Mouse (Mus musculus): ENCODE results near the gene Hist1h2bh.
"Not testable (repeated sequence)": the region's sequence is repeated elsewhere in the genome, so short reads cannot be mapped to it uniquely, and the experiment has no call there.

Hist1h2bh gene

GRCm38 (mm10) chr13:23574546-23575170 is 31.5 kb upstream of the Hist1h2bh start:
- in situ Hi-C loops (cut with MboI) = loop anchor here (25.0 kb wide), 1 partner anchor 113 kb away; the partner anchor contains the start of genes Hist1h1t, Hist1h2ac, Hist1h2bc and Hist1h4c

DNA sequence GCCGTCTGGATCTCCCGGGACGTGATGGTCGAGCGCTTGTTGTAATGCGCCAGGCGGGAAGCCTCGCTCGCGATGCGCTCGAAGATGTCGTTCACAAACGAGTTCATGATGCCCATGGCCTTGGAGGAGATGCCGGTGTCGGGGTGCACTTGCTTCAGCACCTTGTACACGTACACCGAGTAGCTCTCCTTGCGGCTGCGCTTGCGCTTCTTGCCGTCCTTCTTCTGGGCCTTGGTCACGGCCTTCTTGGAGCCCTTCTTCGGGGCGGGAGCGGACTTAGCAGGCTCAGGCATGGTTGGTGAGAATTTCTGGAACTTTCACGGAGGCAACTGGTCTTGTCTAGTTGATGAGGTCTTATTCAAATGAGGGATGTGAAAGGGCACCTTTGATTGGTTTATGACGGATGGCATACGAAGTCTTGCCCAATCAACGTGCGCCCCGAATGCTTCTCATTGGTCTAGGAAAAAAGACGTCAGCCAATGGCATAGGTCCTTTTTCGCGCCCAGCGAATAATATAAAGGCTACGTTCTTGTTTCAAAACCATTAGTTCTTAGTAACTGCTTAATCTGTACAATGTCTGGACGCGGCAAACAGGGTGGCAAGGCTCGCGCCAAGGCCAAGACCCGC is 30.8 kb upstream of the Hist1h2bh start, which contains the start of the genes Hist1h2bf and Hist1h2ad:
Gene Hist1h2bf, minus strand, starts transcription at position 299 of the 627 bp plus-strand sequence.
Gene Hist1h2ad, plus strand, starts transcription at position 484 of the 627 bp plus-strand sequence.
- in situ Hi-C loops (cut with MboI) = not testable (repeated sequence)

DNA sequence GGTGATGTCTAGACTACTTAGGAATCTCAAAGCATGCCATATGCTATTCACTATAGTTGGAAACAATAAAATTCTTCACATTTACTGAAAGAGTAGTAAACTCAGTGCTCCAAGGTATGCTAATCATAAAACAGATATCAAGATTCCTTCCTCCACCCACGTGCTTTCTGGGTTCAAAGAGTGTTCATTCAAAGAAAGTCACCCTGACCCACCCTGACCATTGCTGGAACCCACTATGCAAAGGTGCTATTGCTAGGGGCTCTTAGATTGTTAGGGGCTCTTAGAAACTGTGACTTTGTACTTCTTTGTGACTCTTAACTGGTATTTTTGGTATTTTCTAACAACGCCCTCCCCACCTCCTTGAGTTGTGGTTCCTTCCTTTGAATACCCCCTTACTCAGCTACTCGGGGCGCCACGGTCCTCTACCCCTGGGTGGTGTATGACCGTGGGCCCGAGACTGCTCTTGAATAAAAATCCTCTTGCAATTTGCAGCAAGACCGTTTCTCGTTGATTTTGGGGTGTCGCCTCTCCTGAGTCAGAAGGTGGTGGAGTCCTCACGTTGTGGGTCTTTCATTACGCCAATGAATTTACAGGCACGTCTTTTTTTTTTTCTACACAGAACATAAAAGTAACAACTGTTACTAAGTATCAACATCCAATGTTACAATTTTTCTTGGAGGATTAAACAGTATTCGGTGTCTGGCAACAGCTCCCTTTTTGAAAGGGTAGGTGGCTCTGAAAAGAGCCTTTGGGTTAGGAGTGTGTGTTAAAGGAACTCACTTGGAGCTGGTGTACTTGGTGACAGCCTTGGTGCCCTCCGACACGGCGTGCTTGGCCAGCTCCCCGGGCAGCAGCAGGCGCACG is 30.1 kb upstream of the Hist1h2bh start:
- in situ Hi-C loops (cut with MboI) = not testable (repeated sequence)

DNA sequence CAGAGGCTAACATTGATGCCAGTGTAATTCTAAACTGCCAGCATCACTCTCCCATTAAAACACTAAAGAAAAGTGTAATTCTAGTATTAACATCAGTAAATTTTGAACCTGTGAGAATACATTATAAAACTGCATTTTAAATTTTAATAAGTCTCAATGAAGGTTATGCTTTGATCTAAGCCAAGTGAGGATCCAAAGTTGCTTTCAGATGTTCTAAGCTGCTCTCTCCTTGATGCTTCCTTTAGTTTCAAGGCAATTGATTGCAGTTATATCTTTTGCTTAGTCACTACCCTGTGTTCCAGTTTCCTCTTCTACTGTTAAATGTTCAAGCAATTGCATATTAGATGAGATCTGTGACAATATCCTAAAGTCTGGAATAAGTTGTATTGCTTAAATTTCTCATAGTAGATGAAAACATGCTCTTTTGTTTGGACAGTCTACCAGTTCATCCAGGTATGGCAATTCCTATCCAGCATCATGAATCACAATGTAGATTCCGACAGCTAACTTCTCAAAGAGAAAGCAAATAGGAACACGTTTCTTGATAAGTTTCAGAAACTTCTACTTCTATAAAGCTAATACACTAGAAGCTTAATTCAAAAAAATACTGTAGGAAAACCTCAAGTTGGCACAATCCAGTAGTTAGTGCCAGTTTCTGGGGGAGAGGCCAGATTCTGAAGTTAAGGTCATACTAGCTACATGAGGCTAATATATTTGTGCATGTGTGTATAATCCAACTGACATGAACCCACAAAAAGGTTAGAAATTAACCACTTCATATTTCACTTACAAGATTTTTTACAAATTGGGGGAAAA is 29.2 kb upstream of the Hist1h2bh start:
- in situ Hi-C loops (cut with MboI) = no loop called here

DNA sequence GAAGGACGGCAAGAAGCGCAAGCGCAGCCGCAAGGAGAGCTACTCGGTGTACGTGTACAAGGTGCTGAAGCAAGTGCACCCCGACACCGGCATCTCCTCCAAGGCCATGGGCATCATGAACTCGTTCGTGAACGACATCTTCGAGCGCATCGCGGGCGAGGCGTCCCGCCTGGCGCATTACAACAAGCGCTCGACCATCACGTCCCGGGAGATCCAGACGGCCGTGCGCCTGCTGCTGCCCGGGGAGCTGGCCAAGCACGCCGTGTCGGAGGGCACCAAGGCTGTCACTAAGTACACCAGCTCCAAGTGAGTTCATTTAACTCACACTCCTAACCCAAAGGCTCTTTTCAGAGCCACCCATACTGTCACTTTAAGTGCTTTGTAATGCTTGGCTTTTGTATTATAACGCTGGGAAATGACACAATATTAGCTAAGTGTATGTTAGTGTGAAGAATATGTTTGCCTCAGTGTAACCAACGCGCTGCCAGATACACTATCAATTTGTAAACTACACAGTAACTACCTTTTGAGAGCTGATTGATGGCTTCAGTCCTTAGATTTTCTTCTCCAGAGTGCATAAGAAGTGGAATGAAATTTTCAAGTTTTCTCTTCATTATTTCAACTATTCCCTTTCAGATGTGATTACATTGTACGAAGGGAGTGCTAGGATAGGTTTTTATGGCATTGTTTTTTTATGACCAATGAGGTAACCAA is 28.5 kb upstream of the Hist1h2bh start:
- in situ Hi-C loops (cut with MboI) = not testable (repeated sequence)

DNA sequence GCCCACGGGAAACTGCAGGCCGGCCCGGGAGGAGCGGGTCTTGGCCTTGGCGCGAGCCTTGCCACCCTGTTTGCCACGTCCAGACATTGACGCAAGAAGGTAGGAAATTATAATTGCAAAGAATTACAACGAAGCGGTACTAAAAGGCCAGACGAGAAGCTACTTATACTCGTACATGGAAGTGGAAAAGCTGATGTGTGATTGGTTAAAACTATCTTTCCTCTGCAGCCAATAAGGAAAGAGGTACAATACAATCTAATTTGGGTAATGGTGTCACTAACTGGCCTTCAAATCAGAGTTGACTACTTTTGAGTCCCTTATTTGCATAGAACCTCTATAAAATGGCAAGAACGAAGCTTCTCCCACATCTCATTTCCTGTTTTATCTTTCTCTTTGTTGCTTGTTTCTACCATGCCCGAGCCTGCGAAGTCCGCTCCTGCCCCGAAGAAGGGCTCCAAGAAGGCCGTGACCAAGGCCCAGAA is 27.9 kb upstream of the Hist1h2bh start, which contains the start of the genes Hist1h2ae and Hist1h2bg:
Gene Hist1h2ae, minus strand, starts transcription at position 199 of the 482 bp plus-strand sequence.
Gene Hist1h2bg, plus strand, starts transcription at position 375 of the 482 bp plus-strand sequence.
- in situ Hi-C loops (cut with MboI) = no loop called here

DNA sequence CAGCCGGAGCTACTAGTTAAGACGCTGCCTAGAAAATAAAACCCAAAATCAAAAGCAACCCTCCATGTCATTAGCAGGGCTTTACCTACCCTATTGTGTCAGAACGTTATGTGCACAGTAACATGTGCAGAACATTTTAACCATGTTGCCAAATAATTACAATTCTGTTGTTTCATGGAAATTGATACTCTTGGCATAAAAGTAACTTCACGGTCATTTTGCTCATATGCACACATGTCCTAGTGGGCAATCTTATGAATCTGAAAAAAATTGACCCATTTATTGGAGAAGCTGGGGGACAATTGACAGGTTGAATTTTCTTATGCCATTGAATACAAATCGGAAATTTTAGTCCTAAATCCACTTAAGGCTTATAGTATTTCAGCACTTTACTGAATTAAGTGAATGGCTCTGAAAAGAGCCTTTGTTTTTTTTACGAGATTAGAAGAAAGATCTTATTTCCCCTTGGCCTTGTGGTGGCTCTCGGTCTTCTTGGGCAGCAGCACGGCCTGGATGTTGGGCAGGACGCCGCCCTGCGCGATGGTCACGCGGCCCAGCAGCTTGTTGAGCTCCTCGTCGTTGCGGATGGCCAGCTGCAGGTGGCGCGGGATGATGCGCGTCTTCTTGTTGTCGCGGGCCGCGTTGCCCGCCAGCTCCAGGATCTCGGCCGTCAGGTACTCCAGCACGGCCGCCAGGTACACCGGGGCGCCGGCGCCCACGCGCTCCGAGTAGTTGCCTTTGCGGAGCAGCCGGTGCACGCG is 27.2 kb upstream of the Hist1h2bh start:
- in situ Hi-C loops (cut with MboI) = not testable (repeated sequence)

- in situ Hi-C loops (cut with MboI) = no loop called here
Measured at GRCm38 (mm10) chr13:23564482-23564881, 21.3 kb upstream of the Hist1h2bh start.

GRCm38 (mm10) chr13:23562699-23563462 is 19.7 kb upstream of the Hist1h2bh start:
- in situ Hi-C loops (cut with MboI) = no loop called here

DNA sequence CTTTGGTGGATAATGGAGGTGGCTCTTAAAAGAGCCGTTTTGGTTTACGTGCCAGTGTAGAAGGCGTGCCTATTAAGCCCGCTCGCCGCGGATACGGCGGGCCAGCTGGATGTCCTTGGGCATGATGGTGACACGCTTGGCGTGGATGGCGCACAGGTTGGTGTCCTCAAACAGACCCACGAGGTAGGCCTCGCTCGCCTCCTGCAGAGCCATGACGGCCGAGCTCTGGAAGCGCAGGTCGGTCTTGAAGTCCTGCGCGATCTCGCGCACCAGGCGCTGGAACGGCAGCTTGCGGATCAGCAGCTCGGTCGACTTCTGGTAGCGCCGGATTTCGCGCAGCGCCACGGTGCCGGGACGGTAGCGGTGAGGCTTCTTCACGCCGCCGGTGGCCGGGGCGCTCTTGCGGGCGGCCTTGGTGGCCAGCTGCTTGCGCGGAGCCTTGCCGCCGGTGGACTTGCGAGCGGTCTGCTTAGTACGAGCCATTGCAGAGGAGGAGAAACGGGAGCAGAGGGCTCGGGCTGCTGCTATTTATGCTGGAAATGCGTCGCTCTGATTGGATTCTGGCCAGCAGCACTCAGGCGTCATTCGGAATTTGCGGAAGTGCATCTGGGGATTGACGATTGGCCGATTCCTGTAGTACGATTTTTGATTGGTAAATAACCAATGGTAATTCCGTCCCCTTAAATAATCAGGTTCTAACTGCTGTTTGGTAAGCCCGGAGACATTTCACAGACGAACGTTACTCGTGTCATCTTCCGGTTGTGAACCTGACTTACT is 18.9 kb upstream of the Hist1h2bh start, which contains the start of gene Hist1h3e:
Gene Hist1h3e, minus strand, starts transcription at position 487 of the 777 bp plus-strand sequence.
- in situ Hi-C loops (cut with MboI) = not testable (repeated sequence)

DNA sequence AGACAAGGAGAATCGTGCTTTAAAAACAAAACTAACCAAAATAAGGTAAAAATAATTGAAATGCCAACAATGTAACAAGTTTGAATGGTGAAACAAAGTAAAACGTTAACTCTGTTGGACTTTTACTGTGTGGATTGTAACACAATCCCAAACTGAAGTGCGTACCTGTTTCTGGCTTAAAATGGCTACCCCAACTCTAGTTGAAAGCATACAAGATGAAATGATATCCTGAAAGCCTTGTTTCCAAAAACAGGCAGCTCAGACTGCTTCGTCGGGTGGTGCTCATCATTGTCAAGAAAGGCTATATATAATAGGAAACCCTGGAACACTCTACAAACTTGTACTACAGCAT is 18.3 kb upstream of the Hist1h2bh start:
- in situ Hi-C loops (cut with MboI) = not testable (repeated sequence)

DNA sequence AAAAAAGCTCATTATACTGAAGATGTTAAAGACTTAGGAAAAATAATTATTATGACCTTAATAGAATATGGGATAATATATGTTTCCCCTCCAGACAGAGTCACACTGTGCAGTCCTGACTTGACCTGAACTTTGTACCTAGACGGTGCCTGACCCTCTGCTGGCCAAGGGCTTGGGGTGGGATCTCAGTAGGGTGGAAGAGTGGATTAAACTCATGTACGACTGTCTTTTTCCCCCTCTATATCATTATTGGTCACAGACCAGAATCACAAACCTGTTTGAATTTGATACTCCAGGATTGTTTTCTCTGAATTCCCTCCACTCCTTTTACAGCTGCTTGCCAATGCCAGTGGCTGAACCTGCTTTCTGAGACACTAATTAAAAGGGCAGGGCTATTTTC is 17.5 kb upstream of the Hist1h2bh start:
- in situ Hi-C loops (cut with MboI) = not testable (repeated sequence)

DNA sequence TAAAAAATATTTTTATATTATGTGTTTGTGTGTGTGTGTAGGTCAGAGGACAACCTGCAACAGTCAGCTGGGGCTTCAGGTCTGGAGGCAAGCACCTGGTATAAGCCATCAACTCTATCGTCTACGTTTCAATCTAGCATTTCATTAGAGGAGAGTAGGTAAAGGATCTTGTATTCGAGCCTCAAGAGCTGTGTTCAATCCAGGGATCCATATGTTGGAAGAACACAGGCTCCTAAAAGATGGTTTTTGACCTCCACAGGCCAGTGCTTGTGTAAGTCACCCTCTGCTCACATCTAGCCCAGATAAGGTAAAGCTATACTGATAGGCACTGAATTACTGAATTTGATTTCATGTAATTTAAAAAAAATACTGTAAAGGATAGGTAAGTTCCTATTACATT is 13.7 kb upstream of the Hist1h2bh start:
- in situ Hi-C loops (cut with MboI) = loop anchor here (10.0 kb wide), 2 partner anchors 188 to 1732 kb away; partner anchors contain the start of genes Hist1h2bb and Hist1h3c

DNA sequence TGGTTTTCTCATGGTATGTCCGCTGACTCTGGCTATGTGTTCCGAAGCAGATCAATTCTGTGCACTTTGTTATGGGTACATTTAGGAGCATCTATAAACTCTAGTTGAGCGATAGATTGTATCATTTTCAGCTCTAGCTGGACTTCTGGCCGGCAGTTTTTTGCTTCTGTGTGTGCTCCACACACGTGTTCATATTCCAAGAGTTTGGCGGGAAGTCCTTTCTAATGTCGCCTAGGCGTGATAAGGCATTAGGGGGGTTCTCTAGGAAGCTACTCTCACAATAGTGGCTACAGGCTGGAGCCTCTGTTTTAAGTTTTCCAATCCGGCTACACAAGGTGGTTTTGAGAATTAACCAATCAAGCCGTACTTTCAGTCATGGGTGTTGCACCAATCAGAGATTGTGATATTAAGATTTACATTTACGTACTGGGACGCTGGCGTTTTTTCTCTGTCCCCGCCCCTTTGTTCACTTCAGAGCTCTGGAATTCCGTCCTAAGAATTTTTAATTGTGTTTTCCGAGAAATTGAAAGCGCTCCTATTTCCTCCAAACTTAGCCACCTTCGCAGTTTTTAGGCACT is 12.7 kb upstream of the Hist1h2bh start:
- in situ Hi-C loops (cut with MboI) = loop anchor here (10.0 kb wide), 2 partner anchors 189 to 1731 kb away; partner anchors contain the start of genes Hist1h2bb and Hist1h3c

GRCm38 (mm10) chr13:23554925-23555838 is 12.0 kb upstream of the Hist1h2bh start:
- in situ Hi-C loops (cut with MboI) = loop anchor here (10.0 kb wide), 2 partner anchors 190 to 1730 kb away; partner anchors contain the start of genes Hist1h2bb and Hist1h3c

DNA sequence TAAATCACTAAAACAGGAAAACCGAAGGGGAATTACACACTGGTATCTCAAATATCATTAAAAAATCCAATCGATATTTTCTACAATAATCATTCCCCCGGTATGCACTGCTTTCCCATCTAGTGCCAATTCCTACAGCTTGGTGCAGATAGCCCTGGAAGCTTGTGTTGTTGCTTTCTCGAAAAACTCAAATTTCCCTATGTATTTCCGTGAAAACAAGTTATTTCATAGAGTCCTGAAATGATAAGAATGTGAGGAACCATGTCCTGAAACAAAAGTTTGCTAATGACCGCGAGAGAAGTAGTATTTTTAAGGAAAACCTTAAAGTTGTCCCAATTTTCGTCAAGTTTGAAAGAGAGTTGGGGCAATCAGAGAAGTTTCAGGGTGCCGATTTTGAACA is 11.2 kb upstream of the Hist1h2bh start:
- in situ Hi-C loops (cut with MboI) = loop anchor here (10.0 kb wide), 2 partner anchors 190 to 1730 kb away; partner anchors contain the start of genes Hist1h2bb and Hist1h3c

Measured in mature B cell (primary cell).